ENCODE assay signal across 11 mouse cellular contexts in genomic region chr2:173187182-173187855, GRCm38 (mm10). TPM values are rescaled to one million over a fixed set of nuclear protein-coding genes. Genes with fewer than 3 reads are reported as not detected.
A peak's percentile ranks its signal among the peaks of the same experiment; 100 is the strongest.
DNase-seq lines count a peak whose midpoint lies in the region; ATAC-seq lines count a peak whose summit lies in the region.
"Had no signal": no experiment of that assay in that cellular context is flagged by ENCODE, and none has a peak within 500 bp of the region (broad histone marks: within the 10 kb centered on the region; RNA-seq: fewer than 3 reads in every experiment).

No protein-coding gene starts in this region.

- 0 out of 2 replicates have a peak, but pooled peaks cover 3% of the 10 kb centered on the region for H3K4me1 ChIP-seq in neural tube, embryonic 15.5 days
- peaks cover 11% of the 10 kb centered on the region for H3K4me1 ChIP-seq in stomach, embryonic 15.5 days

- no peak overlapping the region for H3K4me2 ChIP-seq in neural tube, embryonic 15.5 days
- 0 out of 2 replicates have a peak overlapping the region, but pooled peaks have one; percentile 21 for H3K4me2 ChIP-seq in stomach, embryonic 15.5 days
- H3K4me2 ChIP-seq: liver, embryonic 15.5 days had no signal

- H3K9me3 ChIP-seq in neural tube, embryonic 15.5 days (replicated peaks): no peaks in the 10 kb centered on the region
- H3K9me3 ChIP-seq in stomach, embryonic 15.5 days: no peaks in the 10 kb centered on the region
- H3K9me3 ChIP-seq: liver, embryonic 15.5 days had no signal

- DNase-seq in neural tube, embryonic 10.5 days (ENCODE audit: extremely low spot score, low spot score): peak; percentile 11
- peak; percentile 36 for DNase-seq in liver
- DNase-seq in layer of hippocampus, adult 18-20 months (ENCODE audit: low spot score in 2 of 2): no peak
- DNase-seq in thymus, postnatal 0 days (ENCODE audit: low spot score): no peak

- no peak overlapping the region for H3K9ac ChIP-seq in neural tube, embryonic 15.5 days (replicated peaks)
- H3K9ac ChIP-seq in stomach, embryonic 15.5 days: no peak overlapping the region
- H3K9ac ChIP-seq: liver, embryonic 15.5 days had no signal

- no peaks in the 10 kb centered on the region for H3K36me3 ChIP-seq in neural tube, embryonic 15.5 days
- H3K36me3 ChIP-seq in stomach, embryonic 15.5 days: no peaks in the 10 kb centered on the region
- H3K36me3 ChIP-seq: liver, embryonic 15.5 days had no signal

- H3K4me3 ChIP-seq in neural tube, embryonic 15.5 days (replicated peaks): no peak overlapping the region
- H3K4me3 ChIP-seq in stomach, embryonic 15.5 days (replicated peaks): no peak overlapping the region
- H3K4me3 ChIP-seq: erythroblast, embryonic 14.5 days; liver, embryonic 15.5 days had no signal

- 43% methylated on average over 8 of the region's 8 CpGs for WGBS in neural tube, embryonic 15.5 days
- 38% methylated on average over 8 of the region's 8 CpGs for WGBS in stomach, embryonic 15.5 days

- no peak overlapping the region for H3K27ac ChIP-seq in neural tube, embryonic 15.5 days (replicated peaks)
- no peak overlapping the region for H3K27ac ChIP-seq in stomach, embryonic 15.5 days
- H3K27ac ChIP-seq: liver, embryonic 15.5 days had no signal

- no peak for ATAC-seq in neural tube, embryonic 15.5 days (ENCODE audit: low FRiP score)
- peak; percentile 17; the same call in 1 of the 2 replicates for ATAC-seq in granulocyte monocyte progenitor cell, adult 5-6 weeks (replicated peaks; ENCODE audit: poor library complexity, severe bottlenecking)
- peak; percentile 33; the same call in 1 of the 2 replicates for ATAC-seq in stomach, embryonic 15.5 days (ENCODE audit: insufficient read depth, low FRiP score, low read depth)
- ATAC-seq in inflammation-experienced regulatory T-cells, adult 6 months: no peak

- peaks cover 15% of the 10 kb centered on the region for H3K27me3 ChIP-seq in neural tube, embryonic 15.5 days (replicated peaks)
- peaks cover 5% of the 10 kb centered on the region; the same call in 1 of the 2 replicates for H3K27me3 ChIP-seq in stomach, embryonic 15.5 days (replicated peaks)

RNA-seq across cellular contexts. Expression of gene Zbp1, which starts 31.4 kb away (rescaled TPM):
- 0.08 and 3.6 TPM in 2 replicates for polyA plus RNA-seq in neural tube, embryonic 15.5 days (2015; fragmentation: Nextera tagmentation; extraction: Ambion mirVana)
- total RNA-seq in granulocyte monocyte progenitor cell, adult 5-6 weeks (2014; fragmentation: Nextera tagmentation): 1.8 and 5.0 TPM in 2 replicates
- 1.2 and 5.3 TPM in 2 replicates for total RNA-seq in granulocyte monocyte progenitor cell, adult 5-6 weeks (2017)
- polyA plus RNA-seq in stomach, embryonic 15.5 days (2015; fragmentation: Nextera tagmentation; extraction: Ambion mirVana): 0.93 and 1.3 TPM in 2 replicates
- 100 to 1,000 TPM in 2 of 3 experiments, 10 to 100 TPM in 1; 72.5 to 144 (median 103) TPM for polyA plus RNA-seq in inflammation-experienced regulatory T-cells, adult 6 months (2017; shearing (Covaris generic))
- total RNA-seq in layer of hippocampus, adult 18-20 months (2021): under 1 TPM in 1 of 2 experiments, not detected in 1; 0.30 TPM
- polyA plus RNA-seq in thymus, postnatal 0 days (2015; fragmentation: Nextera tagmentation; extraction: Ambion mirVana): 42.1 and 52.8 TPM in 2 replicates
- polyA plus RNA-seq: erythroblast, embryonic 14.5 days; hindbrain, embryonic 16.5 days had no signal

RNA-seq across cellular contexts. Expression of gene Pck1, which starts 34.5 kb away (rescaled TPM):
- polyA plus RNA-seq in neural tube, embryonic 15.5 days (2015; fragmentation: Nextera tagmentation; extraction: Ambion mirVana): 0.34 TPM in 1 of 2 replicates, not detected in the other
- total RNA-seq in granulocyte monocyte progenitor cell, adult 5-6 weeks (2014; fragmentation: Nextera tagmentation): not detected in 2 replicates
- not detected in 2 replicates for total RNA-seq in granulocyte monocyte progenitor cell, adult 5-6 weeks (2017)
- polyA plus RNA-seq in stomach, embryonic 15.5 days (2015; fragmentation: Nextera tagmentation; extraction: Ambion mirVana): 1.2 and 1.5 TPM in 2 replicates
- not detected for polyA plus RNA-seq in inflammation-experienced regulatory T-cells, adult 6 months (2017; shearing (Covaris generic))
- total RNA-seq in layer of hippocampus, adult 18-20 months (2021): not detected
- polyA plus RNA-seq in thymus, postnatal 0 days (2015; fragmentation: Nextera tagmentation; extraction: Ambion mirVana): 0.51 and 1.6 TPM in 2 replicates
- polyA plus RNA-seq: hindbrain, embryonic 16.5 days had no signal

Comparison
In these comparisons a context has a peak if more than half of its experiments do, and no peak if none do; other contexts are left out.
1. DNase-seq: peak in neural tube, embryonic 10.5 days (single experiment) and liver (single experiment); none in layer of hippocampus, adult 18-20 months (0 of 2) and thymus, postnatal 0 days (single experiment).
2. ATAC-seq: peak in granulocyte monocyte progenitor cell, adult 5-6 weeks (single experiment) and stomach, embryonic 15.5 days (single experiment); none in neural tube, embryonic 15.5 days (single experiment) and inflammation-experienced regulatory T-cells, adult 6 months (single experiment).